Mouse (Mus musculus) small intestine, adult 2 months (tissue): ENCODE measurements at regions not wholly inside any gene's neighbourhood (a gene's known extent, or its start where the extent isn't known, plus 50 kb on each side); places are given as distances from the start of the nearest gene placed in this dataset.

Source experiments
- CTCF ChIP-seq: fragments of 200-500 bp; IDR thresholded peaks from 2 replicates; pipeline ENCODE4 v1.5.1; 2012; ENCODE audit warnings: low read depth, mild to moderate bottlenecking, control low read depth, inconsistent platforms, low read length, moderate library complexity, mixed read lengths; ENCODE audit not compliant: insufficient replicate concordance, insufficient read length; ENCODE audit errors: extremely low read depth
- POLR2A ChIP-seq: fragments of 200-500 bp; IDR thresholded peaks from 2 replicates; pipeline ENCODE4 v1.6.1; 2012; ENCODE audit warnings: low read depth, mild to moderate bottlenecking, control low read depth, inconsistent platforms, low read length, moderate library complexity

DNA sequence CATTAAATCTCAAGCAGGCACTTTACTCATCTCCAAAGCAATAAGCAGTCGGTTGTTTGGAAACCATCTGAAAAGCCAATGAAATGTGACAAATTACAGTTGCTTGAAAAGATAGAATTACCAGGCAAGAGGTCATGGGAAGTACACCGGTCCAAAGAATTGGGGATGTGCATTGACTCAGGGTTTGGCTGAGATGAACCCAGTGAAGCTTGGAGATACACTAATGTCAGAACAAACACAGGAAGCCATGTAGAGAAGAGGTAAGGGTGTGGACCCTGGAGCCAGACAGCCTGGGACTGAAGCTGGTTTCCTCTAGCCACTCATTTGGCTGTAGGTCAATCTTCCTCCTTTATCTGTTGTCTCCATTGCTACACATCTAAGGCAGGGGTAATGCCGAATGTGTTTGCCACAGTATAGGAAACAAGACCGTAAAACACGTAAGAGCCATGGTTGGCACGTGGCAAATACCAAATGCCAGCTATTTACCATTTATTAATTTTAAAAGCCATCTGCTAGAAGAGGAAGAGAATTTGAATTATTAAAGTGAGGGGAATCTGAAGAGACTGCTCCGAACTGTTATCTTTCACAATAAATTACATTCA, 173.9 kb downstream of the Rassf9 start:
- TF ChIP-seq POLR2A: no peak
- no peak for TF ChIP-seq CTCF
